Mouse (Mus musculus) yolk sac, embryonic 10.5 days (tissue): ENCODE measurements at regions not wholly inside any gene's neighbourhood (a gene's known extent, or its start where the extent isn't known, plus 50 kb on each side); places are given as distances from the start of the nearest gene placed in this dataset.

Source experiments
- DNase-seq: peaks from one replicate; pipeline ENCODE4 v3.0.0-alpha.2; 2017; ENCODE audit warnings: low spot score

- no peak for DNase-seq
These were observed 173.4 kb upstream of the Dph6 start for GRCm38 (mm10) chr2:114828192-114828591.

- no peak for DNase-seq
These were observed 180.9 kb upstream of the Dph6 start for GRCm38 (mm10) chr2:114835694-114836093.

GRCm38 (mm10) chr2:114843696-114844388 is 189.1 kb upstream of the Dph6 start:
- no peak for DNase-seq

- DNase-seq, result no peak
These were observed 189.6 kb upstream of the Dph6 start for GRCm38 (mm10) chr2:114844389-114844771.

GRCm38 (mm10) chr2:114848439-114848838 is 193.7 kb upstream of the Dph6 start:
- no peak for DNase-seq

- DNase-seq, result no peak
These were observed 194.2 kb upstream of the Dph6 start for GRCm38 (mm10) chr2:114848914-114849313.

GRCm38 (mm10) chr2:114853715-114854530 is 199.2 kb upstream of the Dph6 start:
- peak; percentile 50 for DNase-seq

- no peak for DNase-seq
These were observed 217.5 kb upstream of the Dph6 start for GRCm38 (mm10) chr2:114872272-114872671.

- no peak for DNase-seq
These were observed 218.3 kb upstream of the Dph6 start for GRCm38 (mm10) chr2:114873090-114873489.

- DNase-seq, result no peak
These were observed 224.3 kb upstream of the Dph6 start for GRCm38 (mm10) chr2:114879084-114879483.

- no peak for DNase-seq
These were observed 225.0 kb upstream of the Dph6 start for GRCm38 (mm10) chr2:114879784-114880183.

GRCm38 (mm10) chr2:114885734-114886260 is 231.0 kb upstream of the Dph6 start:
- no peak for DNase-seq

- no peak for DNase-seq
These were observed 244.0 kb upstream of the Dph6 start for GRCm38 (mm10) chr2:114898812-114899211.

- DNase-seq, result no peak
These were observed 257.2 kb upstream of the Dph6 start for GRCm38 (mm10) chr2:114911845-114912500.

- no peak for DNase-seq
These were observed 260.4 kb upstream of the Dph6 start for GRCm38 (mm10) chr2:114915025-114915690.

GRCm38 (mm10) chr2:114918420-114919332 is 263.9 kb upstream of the Dph6 start:
- no peak for DNase-seq

- no peak for DNase-seq
These were observed 269.1 kb upstream of the Dph6 start for GRCm38 (mm10) chr2:114923911-114924310.

GRCm38 (mm10) chr2:114935436-114935835 is 280.7 kb upstream of the Dph6 start:
- DNase-seq, result no peak

GRCm38 (mm10) chr2:114938416-114939147 is 283.8 kb upstream of the Dph6 start:
- DNase-seq, result no peak

GRCm38 (mm10) chr2:114966111-114966510 is 311.3 kb upstream of the Dph6 start:
- no peak for DNase-seq
